Mouse (Mus musculus): ENCODE measurements around the gene B4galt5.

The B4galt5 gene

GRCm38 (mm10) chr2:167330581-167330980 is 18.4 kb downstream of the B4galt5 start:
- DNase-seq, result no peak

GRCm38 (mm10) chr2:167329478-167330262 is 19.3 kb downstream of the B4galt5 start:
- no peak for DNase-seq

- no peak for DNase-seq
These were observed 20.6 kb downstream of the B4galt5 start for GRCm38 (mm10) chr2:167328340-167328739.

GRCm38 (mm10) chr2:167326582-167326981 is 22.4 kb downstream of the B4galt5 start:
- DNase-seq, result no peak

GRCm38 (mm10) chr2:167324151-167324930 is 24.6 kb downstream of the B4galt5 start:
- DNase-seq, result no peak

- DNase-seq, result no peak
These were observed 25.9 kb downstream of the B4galt5 start for GRCm38 (mm10) chr2:167323116-167323515.

- no peak for DNase-seq
These were observed 27.6 kb downstream of the B4galt5 start for GRCm38 (mm10) chr2:167321372-167321771.

- no peak for DNase-seq
These were observed 30.0 kb downstream of the B4galt5 start for GRCm38 (mm10) chr2:167318981-167319380.

GRCm38 (mm10) chr2:167316724-167317187 is 32.2 kb downstream of the B4galt5 start:
- DNase-seq, result peak; percentile 72

GRCm38 (mm10) chr2:167314491-167314890 is 34.5 kb downstream of the B4galt5 start:
- DNase-seq, result no peak

GRCm38 (mm10) chr2:167313501-167314326 is 35.3 kb downstream of the B4galt5 start:
- peak; percentile 39 for DNase-seq

- DNase-seq, result no peak
These were observed 38.9 kb downstream of the B4galt5 start for GRCm38 (mm10) chr2:167310121-167310520.

GRCm38 (mm10) chr2:167309286-167309685 is 39.7 kb downstream of the B4galt5 start:
- no peak for DNase-seq

- DNase-seq, result peak; percentile 2
These were observed 41.3 kb downstream of the B4galt5 start for GRCm38 (mm10) chr2:167307716-167308115.

- peak; percentile 1 for DNase-seq
These were observed 42.1 kb downstream of the B4galt5 start for GRCm38 (mm10) chr2:167306626-167307541.

GRCm38 (mm10) chr2:167306273-167306594 is 42.7 kb downstream of the B4galt5 start:
- no peak for DNase-seq

- peak; percentile 2 for DNase-seq
These were observed 43.4 kb downstream of the B4galt5 start for GRCm38 (mm10) chr2:167305382-167306272.

- DNase-seq, result peak; percentile 2
These were observed 44.2 kb downstream of the B4galt5 start for GRCm38 (mm10) chr2:167304651-167305381.

GRCm38 (mm10) chr2:167303806-167304205 is 45.2 kb downstream of the B4galt5 start:
- DNase-seq, result peak; percentile 1

GRCm38 (mm10) chr2:167303196-167303595 is 45.8 kb downstream of the B4galt5 start:
- DNase-seq, result peak; percentile 3
